Mouse (Mus musculus) megakaryocyte, embryonic 14.5 days (primary cell): ENCODE results near the gene Uspl1.
"Not testable (repeated sequence)": the region's sequence is repeated elsewhere in the genome, so short reads cannot be mapped to it uniquely, and the experiment has no call there.

Experiments
- FLI1 ChIP-seq: IDR thresholded peaks from 2 replicates; pipeline ENCODE4 v1.6.1; 2012; ENCODE audit warnings: low read length, inconsistent platforms, mixed read lengths
- GATA1 ChIP-seq: IDR thresholded peaks from 3 replicates; pipeline ENCODE4 v1.6.1; 2012; ENCODE audit warnings: mixed read lengths, low read length, inconsistent platforms, borderline replicate concordance

GRCm38 (mm10) chr5:149138087-149138486 is 46.1 kb upstream of the Uspl1 start:
- TF ChIP-seq GATA1, FLI1: not testable (repeated sequence)
